Mouse (Mus musculus) lung, postnatal 25 days (tissue): Measurements from ENCODE around the gene Vps45.
A peak's percentile ranks its signal among the peaks of the same experiment; 100 is the strongest.

Experiments used
- DNase-seq: peaks from one replicate; pipeline ENCODE4 v3.0.0; 2022; ENCODE audit warnings: low spot score

Gene Vps45

GRCm38 (mm10) chr3:96038156-96038555 lies 20.1 kb downstream of the Vps45 start:
- DNase-seq = no peak

GRCm38 (mm10) chr3:96036796-96037195 lies 21.5 kb downstream of the Vps45 start:
- no peak for DNase-seq

- no peak for DNase-seq
These were observed 25.2 kb downstream of the Vps45 start for GRCm38 (mm10) chr3:96033046-96033445.

- no peak for DNase-seq
These were observed 25.6 kb downstream of the Vps45 start for GRCm38 (mm10) chr3:96032652-96033017.

GRCm38 (mm10) chr3:96031991-96032651 lies 26.1 kb downstream of the Vps45 start:
- no peak for DNase-seq

- DNase-seq = no peak
These were observed 28.5 kb downstream of the Vps45 start for GRCm38 (mm10) chr3:96029766-96030165.

GRCm38 (mm10) chr3:96029336-96029735 lies 28.9 kb downstream of the Vps45 start:
- no peak for DNase-seq

- no peak for DNase-seq
These were observed 30.4 kb downstream of the Vps45 start for GRCm38 (mm10) chr3:96027875-96028274.

GRCm38 (mm10) chr3:96027145-96027544 lies 31.1 kb downstream of the Vps45 start:
- no peak for DNase-seq

- no peak for DNase-seq
These were observed 36.7 kb downstream of the Vps45 start for GRCm38 (mm10) chr3:96021421-96022128.

GRCm38 (mm10) chr3:96020735-96021134 lies 37.5 kb downstream of the Vps45 start:
- no peak for DNase-seq

GRCm38 (mm10) chr3:96017461-96017860 lies 40.8 kb downstream of the Vps45 start:
- no peak for DNase-seq

GRCm38 (mm10) chr3:96016257-96016889 lies 41.9 kb downstream of the Vps45 start:
- DNase-seq = no peak

- DNase-seq = no peak
These were observed 42.6 kb downstream of the Vps45 start for GRCm38 (mm10) chr3:96015681-96016080.

GRCm38 (mm10) chr3:96012805-96013204 lies 45.5 kb downstream of the Vps45 start:
- DNase-seq = no peak

- DNase-seq = no peak
These were observed 49.8 kb downstream of the Vps45 start for GRCm38 (mm10) chr3:96008463-96008862.

- DNase-seq = no peak
These were observed 56.7 kb downstream of the Vps45 start for GRCm38 (mm10) chr3:96001560-96001959.

- DNase-seq = no peak
These were observed 57.3 kb downstream of the Vps45 start for GRCm38 (mm10) chr3:96000921-96001501.

- DNase-seq = no peak
These were observed 58.1 kb downstream of the Vps45 start for GRCm38 (mm10) chr3:96000080-96000632.

- no peak for DNase-seq
These were observed 58.8 kb downstream of the Vps45 start for GRCm38 (mm10) chr3:95999308-96000079.

- peak; percentile 46 for DNase-seq
These were observed 61.0 kb downstream of the Vps45 start for GRCm38 (mm10) chr3:95997203-95997721.
